Mouse (Mus musculus) heart, adult 2 months (tissue): ENCODE data around the gene Tmem26.

Experiments used
- CTCF ChIP-seq: fragments of 200-600 bp; IDR thresholded peaks from 2 replicates; pipeline ENCODE4 v1.8.1; 2022; ENCODE audit warnings: antibody characterized with exemption, mild to moderate bottlenecking, moderate library complexity
- EP300 ChIP-seq: fragments of 200-500 bp; IDR thresholded peaks from 2 replicates; pipeline ENCODE4 v1.6.1; 2011; ENCODE audit warnings: low read depth, low read length, control low read depth; ENCODE audit not compliant: insufficient read depth

DNA sequence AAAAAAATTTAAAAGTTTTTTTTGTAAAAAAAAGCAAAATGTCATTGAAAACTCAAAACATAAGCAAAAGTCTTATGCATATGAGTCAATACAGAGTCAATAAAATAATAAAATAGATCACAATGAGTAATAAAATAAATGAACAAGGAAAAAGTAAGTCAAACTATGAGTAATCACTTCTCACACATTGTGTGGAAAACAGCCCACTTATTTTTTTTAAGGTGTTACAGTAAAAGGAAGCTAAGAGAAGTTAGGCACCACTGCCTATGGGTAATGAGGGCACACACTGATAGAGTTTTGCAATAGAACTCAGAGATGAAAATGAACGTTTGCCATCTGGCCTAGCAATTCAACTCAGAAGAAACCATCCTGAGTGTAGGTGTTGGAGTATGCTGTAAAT is 61.0 kb downstream of the Tmem26 start:
- no peak for TF ChIP-seq CTCF
- no peak for TF ChIP-seq EP300
